19 mouse cellular contexts compared by ENCODE assay signal in genomic region chr9:21018600-21018999, GRCm38 (mm10). TPM values are rescaled to one million over a fixed set of nuclear protein-coding genes. Genes with fewer than 3 reads are reported as not detected.
"Had no signal": no experiment of that assay in that cellular context is flagged by ENCODE, and none has a peak within 500 bp of the region (broad histone marks: within the 10 kb centered on the region; RNA-seq: fewer than 3 reads in every experiment).

No protein-coding gene starts in this region.

- ATAC-seq: liver, postnatal 0 days; midbrain, embryonic 13.5 days; midbrain, embryonic 15.5 days had no signal

- H3K27ac ChIP-seq: liver, embryonic 15.5 days; lung, embryonic 15.5 days; macrophage; midbrain, embryonic 13.5 days; midbrain, embryonic 15.5 days; neural tube, embryonic 12.5 days; stomach, embryonic 15.5 days; stomach, postnatal 0 days had no signal

- H3K4me2 ChIP-seq: liver, embryonic 15.5 days; lung, embryonic 15.5 days; midbrain, embryonic 11.5 days; midbrain, embryonic 13.5 days; midbrain, embryonic 15.5 days; neural tube, embryonic 12.5 days; stomach, embryonic 15.5 days had no signal

- H3K9me3 ChIP-seq: liver, embryonic 15.5 days; lung, embryonic 15.5 days; midbrain, embryonic 13.5 days; midbrain, embryonic 15.5 days; neural tube, embryonic 12.5 days; stomach, embryonic 15.5 days had no signal

- H3K36me3 ChIP-seq: liver, embryonic 15.5 days; lung, embryonic 15.5 days; midbrain, embryonic 13.5 days; midbrain, embryonic 15.5 days; neural tube, embryonic 12.5 days; stomach, embryonic 15.5 days had no signal

- H3K9ac ChIP-seq: liver, embryonic 15.5 days; liver, postnatal 0 days; lung, embryonic 15.5 days; midbrain, embryonic 13.5 days; midbrain, embryonic 15.5 days; neural tube, embryonic 12.5 days; stomach, embryonic 15.5 days had no signal

- H3K4me3 ChIP-seq: liver, embryonic 15.5 days; lung, embryonic 15.5 days; midbrain, embryonic 13.5 days; midbrain, embryonic 15.5 days; neural tube, embryonic 12.5 days; stomach, embryonic 15.5 days had no signal

- DNase-seq: liver, postnatal 0 days; lung, adult 2 months; lung, postnatal 10 days; right cerebral cortex, postnatal 14 days; thymus, adult 2 months; thymus, postnatal 25 days; thymus, postnatal 4 days had no signal

RNA-seq across cellular contexts. Expression of gene Icam4, which starts 10.6 kb away (rescaled TPM):
- total RNA-seq: midbrain, postnatal 0 days; neutrophil, adult 5-6 weeks had no signal
- polyA plus RNA-seq: macrophage had no signal

RNA-seq across cellular contexts. Expression of gene Icam5, which starts 13.3 kb away (rescaled TPM):
- total RNA-seq: monocyte, adult 5-6 weeks; neutrophil, adult 5-6 weeks had no signal
- polyA plus RNA-seq: midbrain, embryonic 11.5 days had no signal
